Mouse (Mus musculus) MEL (cell line): ENCODE results near the gene Six2. TPM values are rescaled to one million over a fixed set of nuclear protein-coding genes. Genes with fewer than 3 reads are reported as not detected.

ENCODE experiments used
- DNase-seq: peaks from one replicate; pipeline ENCODE4 v3.0.0; 2011; ENCODE audit warnings: low read depth, low spot score
- H3K27ac ChIP-seq: 2 replicates; pipeline ENCODE4 v1.5.1; 2012; ENCODE audit warnings: low read depth, mild to moderate bottlenecking, control low read depth, low read length, moderate library complexity; ENCODE audit not compliant: control insufficient read depth
- H3K27me3 ChIP-seq, 2 experiments: fragments of 150-350 bp in 1 of 2; sonication (generic) in 1 of 2; 2 replicates each; pipeline ENCODE4 v1.6.1; 2012; ENCODE audit warnings: low read length in 2 of 2, mild to moderate bottlenecking in 2 of 2, improper control_type of control experiment in 1 of 2, moderate library complexity in 1 of 2; ENCODE audit not compliant: insufficient read depth in 2 of 2, control insufficient read depth in 1 of 2
- H3K36me3 ChIP-seq, 2 experiments: 2 replicates each; pipeline ENCODE4 v1.6.1; 2012 to 2014; ENCODE audit warnings: low read length in 2 of 2, improper control_type of control experiment in 1 of 2, inconsistent platforms in 1 of 2, mild to moderate bottlenecking in 1 of 2; ENCODE audit not compliant: insufficient read depth in 2 of 2, control insufficient read depth in 1 of 2
- H3K4me1 ChIP-seq, 2 experiments: fragments of 150-350 bp in 1 of 2; sonication (generic) in 1 of 2; 2 replicates each; pipeline ENCODE4 v1.6.1; 2012; ENCODE audit warnings: low read length in 2 of 2, improper control_type of control experiment in 1 of 2, mild to moderate bottlenecking in 1 of 2; ENCODE audit not compliant: insufficient read depth in 2 of 2, control insufficient read depth in 1 of 2
- H3K4me3 ChIP-seq, 2 experiments: fragments of 150-350 bp in 1 of 2; sonication (generic) in 1 of 2; 2 replicates each; pipeline ENCODE4 v1.5.1; 2012; ENCODE audit warnings: low read depth in 2 of 2, low read length in 2 of 2, mild to moderate bottlenecking in 2 of 2, moderate library complexity in 2 of 2, control low read depth in 1 of 2, improper control_type of control experiment in 1 of 2; ENCODE audit not compliant: control insufficient read depth in 1 of 2, insufficient read depth in 1 of 2
- H3K79me2 ChIP-seq: 2 replicates; pipeline ENCODE4 v1.6.1; 2012; ENCODE audit warnings: mild to moderate bottlenecking, low read length, moderate library complexity; ENCODE audit not compliant: control insufficient read depth, poor library complexity, insufficient read depth
- H3K9ac ChIP-seq: 2 replicates; pipeline ENCODE4 v1.6.1; 2012; ENCODE audit warnings: low read depth, mild to moderate bottlenecking, control low read depth, low read length, moderate library complexity; ENCODE audit not compliant: control insufficient read depth, poor library complexity, severe bottlenecking
- H3K9me3 ChIP-seq: fragments of 150-350 bp; sonication (generic); replicated peaks from 2 replicates; pipeline ENCODE4 v1.6.1; 2012; ENCODE audit warnings: mild to moderate bottlenecking, low read length, improper control_type of control experiment, moderate library complexity; ENCODE audit not compliant: insufficient read depth
- CHD1 ChIP-seq: IDR thresholded peaks from 2 replicates; pipeline ENCODE4 v1.6.1; 2012; ENCODE audit warnings: low read depth, mild to moderate bottlenecking, inconsistent platforms, low read length, improper control_type of control experiment
- CHD2 ChIP-seq: IDR thresholded peaks from 2 replicates; pipeline ENCODE4 v1.6.1; 2011; ENCODE audit warnings: low read length, improper control_type of control experiment
- CTCF ChIP-seq, 3 experiments: IDR thresholded peaks in 2 of 3; conservative IDR thresholded peaks in 1 of 3; 2 replicates each; pipeline ENCODE4 v1.5.1; 2011 to 2012; ENCODE audit warnings: low read length in 3 of 3, low read depth in 2 of 3, mild to moderate bottlenecking in 2 of 3, improper control_type of control experiment in 1 of 3, inconsistent platforms in 1 of 3, mixed read lengths in 1 of 3, moderate library complexity in 1 of 3; ENCODE audit not compliant: control insufficient read depth in 1 of 3, insufficient read depth in 1 of 3, poor library complexity in 1 of 3, severe bottlenecking in 1 of 3
- E2F4 ChIP-seq: IDR thresholded peaks from 2 replicates; pipeline ENCODE4 v1.6.1; 2011; ENCODE audit warnings: low read depth, low read length, improper control_type of control experiment, borderline replicate concordance
- ELF1 ChIP-seq: IDR thresholded peaks from 2 replicates; pipeline ENCODE4 v1.6.1; 2014; ENCODE audit warnings: low read depth, mild to moderate bottlenecking, inconsistent platforms, low read length, improper control_type of control experiment, moderate library complexity
- EP300 ChIP-seq, 2 experiments: IDR thresholded peaks; 2 replicates each; pipeline ENCODE4 v1.6.1; 2011; ENCODE audit warnings: improper control_type of control experiment in 2 of 2, low read length in 2 of 2, low read depth in 1 of 2, mild to moderate bottlenecking in 1 of 2
- ETS1 ChIP-seq: IDR thresholded peaks from 2 replicates; pipeline ENCODE4 v1.6.1; 2012; ENCODE audit warnings: low read depth, mild to moderate bottlenecking, inconsistent platforms, low read length, improper control_type of control experiment, moderate library complexity
- GATA1 ChIP-seq: IDR thresholded peaks from 2 replicates; pipeline ENCODE4 v1.6.1; 2011; ENCODE audit warnings: low read depth, low read length, improper control_type of control experiment
- HCFC1 ChIP-seq: IDR thresholded peaks from 2 replicates; pipeline ENCODE4 v1.6.1; 2012; ENCODE audit warnings: low read depth, mild to moderate bottlenecking, inconsistent platforms, low read length, improper control_type of control experiment, moderate library complexity
- JUND ChIP-seq: IDR thresholded peaks from 2 replicates; pipeline ENCODE4 v1.6.1; 2011; ENCODE audit warnings: low read depth, mild to moderate bottlenecking, improper control_type of control experiment, low read length
- KAT2A ChIP-seq: conservative IDR thresholded peaks from 2 replicates; pipeline ENCODE4 v1.6.1; 2012; ENCODE audit warnings: low read depth, low read length, improper control_type of control experiment, inconsistent platforms
- MAFK ChIP-seq: IDR thresholded peaks from 2 replicates; pipeline ENCODE4 v1.6.1; 2011; ENCODE audit warnings: low read depth, mild to moderate bottlenecking, low read length, improper control_type of control experiment, borderline replicate concordance
- MAX ChIP-seq: IDR thresholded peaks from 2 replicates; pipeline ENCODE4 v1.6.1; 2011; ENCODE audit warnings: low read length, improper control_type of control experiment
- MAZ ChIP-seq: IDR thresholded peaks from 2 replicates; pipeline ENCODE4 v1.6.1; 2012; ENCODE audit warnings: low read depth, mild to moderate bottlenecking, inconsistent platforms, low read length, improper control_type of control experiment
- MXI1 ChIP-seq: IDR thresholded peaks from 2 replicates; pipeline ENCODE4 v1.6.1; 2011; ENCODE audit warnings: mild to moderate bottlenecking, low read depth, low read length, improper control_type of control experiment
- MYB ChIP-seq: IDR thresholded peaks from 2 replicates; pipeline ENCODE4 v1.6.1; 2011; ENCODE audit warnings: mild to moderate bottlenecking, low read depth, low read length, improper control_type of control experiment
- MYC ChIP-seq: IDR thresholded peaks from 2 replicates; pipeline ENCODE4 v1.6.1; 2011; ENCODE audit warnings: low read depth, mild to moderate bottlenecking, low read length, improper control_type of control experiment, moderate library complexity
- NRF1 ChIP-seq: IDR thresholded peaks from 2 replicates; pipeline ENCODE4 v1.6.1; 2014; ENCODE audit warnings: low read depth, mild to moderate bottlenecking, inconsistent platforms, low read length, improper control_type of control experiment, moderate library complexity; ENCODE audit not compliant: poor library complexity, insufficient read depth, severe bottlenecking
- POLR2A ChIP-seq, 2 experiments: IDR thresholded peaks; 2 replicates each; pipeline ENCODE4 v1.6.1; 2011 to 2012; ENCODE audit warnings: low read length in 2 of 2, mild to moderate bottlenecking in 2 of 2, control low read depth in 1 of 2, improper control_type of control experiment in 1 of 2, low read depth in 1 of 2, moderate library complexity in 1 of 2; ENCODE audit not compliant: control insufficient read depth in 1 of 2, insufficient read depth in 1 of 2, poor library complexity in 1 of 2
- POLR2AphosphoS2 ChIP-seq: IDR thresholded peaks from 2 replicates; pipeline ENCODE4 v1.6.1; 2011; ENCODE audit warnings: low read length, improper control_type of control experiment
- POLR2AphosphoS5 ChIP-seq: IDR thresholded peaks from 2 replicates; pipeline ENCODE4 v1.6.1; 2012; ENCODE audit warnings: low read depth, borderline replicate concordance, mild to moderate bottlenecking, inconsistent platforms, low read length, moderate library complexity, mixed read lengths
- RAD21 ChIP-seq: IDR thresholded peaks from 2 replicates; pipeline ENCODE4 v1.6.1; 2011; ENCODE audit warnings: mild to moderate bottlenecking, low read depth, low read length, improper control_type of control experiment
- RCOR1 ChIP-seq: IDR thresholded peaks from 2 replicates; pipeline ENCODE4 v1.6.1; 2012; ENCODE audit warnings: low read depth, mild to moderate bottlenecking, inconsistent platforms, low read length, improper control_type of control experiment
- SIN3A ChIP-seq: IDR thresholded peaks from 2 replicates; pipeline ENCODE4 v1.6.1; 2012; ENCODE audit warnings: low read length, improper control_type of control experiment, inconsistent platforms
- SMC3 ChIP-seq: IDR thresholded peaks from 2 replicates; pipeline ENCODE4 v1.6.1; 2011; ENCODE audit warnings: low read depth, low read length, improper control_type of control experiment
- TAL1 ChIP-seq: IDR thresholded peaks from 2 replicates; pipeline ENCODE4 v1.6.1; 2012; ENCODE audit warnings: mild to moderate bottlenecking, inconsistent platforms, low read length, moderate library complexity, mixed read lengths
- TCF12 ChIP-seq: IDR thresholded peaks from 2 replicates; pipeline ENCODE4 v1.6.1; 2014; ENCODE audit warnings: low read depth, mild to moderate bottlenecking, inconsistent platforms, low read length, improper control_type of control experiment, moderate library complexity
- UBTF ChIP-seq: IDR thresholded peaks from 2 replicates; pipeline ENCODE4 v1.6.1; 2012; ENCODE audit warnings: low read depth, mild to moderate bottlenecking, inconsistent platforms, low read length, improper control_type of control experiment, moderate library complexity, borderline replicate concordance; ENCODE audit not compliant: insufficient read depth
- USF1 ChIP-seq: IDR thresholded peaks from 2 replicates; pipeline ENCODE4 v1.6.1; 2014; ENCODE audit warnings: low read depth, mild to moderate bottlenecking, inconsistent platforms, low read length, improper control_type of control experiment, moderate library complexity
- USF2 ChIP-seq, 2 experiments: IDR thresholded peaks; 2 replicates each; pipeline ENCODE4 v1.6.1; 2011 to 2012; ENCODE audit warnings: improper control_type of control experiment in 2 of 2, low read length in 2 of 2, borderline replicate concordance in 1 of 2, inconsistent platforms in 1 of 2, low read depth in 1 of 2, mild to moderate bottlenecking in 1 of 2; ENCODE audit not compliant: insufficient read depth in 1 of 2
- ZC3H11A ChIP-seq: IDR thresholded peaks from 2 replicates; pipeline ENCODE4 v1.6.1; 2012; ENCODE audit warnings: low read depth, mild to moderate bottlenecking, inconsistent platforms, low read length, improper control_type of control experiment
- ZMIZ1 ChIP-seq: IDR thresholded peaks from 2 replicates; pipeline ENCODE4 v1.6.1; 2012; ENCODE audit warnings: low read depth, mild to moderate bottlenecking, inconsistent platforms, low read length, improper control_type of control experiment, moderate library complexity
- polyA plus RNA-seq, 2 experiments: library from polyadenylated mRNA; stranded (reverse) in 1 of 2; unstranded in 1 of 2; fragments of >175 nt in 1 of 2; fragments of >200 nt in 1 of 2; gene quantifications; 2 replicates each; pipeline versions ENCODE4 v1.2.1 to v1.2.4; 2012; ENCODE audit warnings: low replicate concordance in 2 of 2, low read depth in 1 of 2; ENCODE audit not compliant: insufficient read length in 2 of 2, insufficient read depth in 1 of 2, missing spikeins in 1 of 2
- total RNA-seq: library from RNA; depleted of rRNA; stranded (reverse); fragments of 300-350 nt; gene quantifications from 2 replicates; pipeline ENCODE4 v1.2.3, GENCODE M21; 2012

Gene Six2
- total and polyA plus RNA-seq, 3 experiments = 6.4 to 81.4 TPM; not detected in 1

DNA sequence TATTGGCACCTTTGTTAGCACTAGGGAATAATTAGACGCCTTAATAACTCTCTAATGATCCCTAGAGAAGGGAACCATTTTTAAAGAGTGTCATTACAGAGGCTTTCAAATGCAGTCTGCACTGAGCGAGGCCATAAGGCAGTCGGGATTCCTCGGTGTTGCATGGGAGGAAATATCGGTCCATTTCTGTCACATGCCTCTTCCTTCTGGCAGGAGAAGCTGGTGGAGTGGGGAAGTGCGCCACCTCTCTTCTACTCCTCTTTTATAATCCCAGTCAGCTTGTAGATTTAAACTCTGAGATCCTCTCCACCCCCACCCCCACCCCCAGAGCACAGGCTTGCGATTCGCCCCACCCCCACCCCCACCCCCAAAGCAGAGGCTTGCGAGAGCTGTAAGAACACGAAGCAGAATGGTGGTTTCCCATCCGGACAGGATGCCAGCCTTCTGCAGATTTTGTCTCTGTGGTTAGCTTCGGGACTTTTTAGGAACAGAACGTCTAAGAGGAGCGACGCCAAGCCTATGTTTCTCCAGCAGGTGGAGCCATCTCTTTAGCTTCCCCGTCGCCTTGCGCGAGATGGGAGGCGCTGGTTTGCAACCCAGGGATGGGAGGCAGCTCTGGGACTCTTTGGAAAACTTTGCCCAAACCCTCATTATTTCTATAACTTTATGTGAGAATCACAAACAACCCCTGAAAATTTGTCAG is 23.3 kb downstream of the Six2 start:
- Histone ChIP-seq H3K9me3 (no peaks in the 10 kb centered on the region), H3K9ac (no peak overlapping the region), H3K4me1 (no peaks in the 10 kb centered on the region), H3K27ac (no peak overlapping the region), H3K79me2 (no peaks in the 10 kb centered on the region), H3K27me3 (no peaks in the 10 kb centered on the region; a peak in 1 of 4 replicates), H3K4me3 (no peak overlapping the region), H3K36me3 (no peaks in the 10 kb centered on the region)
- peak; percentile 76 for DNase-seq
- TF ChIP-seq ELF1 (no peak), KAT2A (no peak), POLR2A (IDR thresholded peaks at IDR 0.05; ENCODE audit: control insufficient read depth in 1 of 2, insufficient read depth in 1 of 2, low read depth in 1 of 2, low read length in 2 of 2, poor library complexity in 1 of 2) (no peak), NRF1 (no peak), ZMIZ1 (no peak), MXI1 (no peak), MAFK (no peak), USF2 (IDR thresholded peaks at IDR 0.05; ENCODE audit: borderline replicate concordance in 1 of 2, insufficient read depth in 1 of 2, low read depth in 1 of 2, low read length in 2 of 2) (no peak), ETS1 (no peak), RAD21 (peak; percentile 93), HCFC1 (no peak), USF1 (no peak), EP300 (IDR thresholded peaks at IDR 0.05; ENCODE audit: low read depth in 1 of 2, low read length in 2 of 2) (no peak), UBTF (no peak), E2F4 (no peak), GATA1 (no peak), MYC (no peak), ZC3H11A (peak; percentile 88), POLR2AphosphoS5 (no peak), SIN3A (no peak), POLR2AphosphoS2 (no peak), TCF12 (no peak), SMC3 (peak; percentile 92), CHD2 (no peak), MYB (no peak), TAL1 (no peak), RCOR1 (no peak), CTCF (IDR thresholded peaks at IDR 0.05 in 2 of 3, conservative IDR thresholded peaks at IDR 0.05 in 1 of 3; ENCODE audit: control insufficient read depth in 1 of 3, insufficient read depth in 1 of 3, low read depth in 2 of 3, low read length in 3 of 3, poor library complexity in 1 of 3, severe bottlenecking in 1 of 3) (peak; percentile 67 to 92 (median 92)), MAX (no peak), CHD1 (no peak), JUND (no peak), MAZ (peak; percentile 22; the same call in 1 of the 2 replicates)
